Mouse (Mus musculus) left cerebral cortex, postnatal 36 days (tissue): Measurements from ENCODE around the gene Flywch1. TPM values are rescaled to one million over a fixed set of nuclear protein-coding genes. Genes with fewer than 3 reads are reported as not detected.

Experiments used
- DNase-seq, 2 experiments: peaks; one replicate each; pipeline ENCODE4 v3.0.0; 2021 to 2022; ENCODE audit warnings: low spot score in 2 of 2, mixed read lengths in 1 of 2
- intact Hi-C: fragments of 180-260 bp; cut with DNase I; formaldehyde crosslinking; loops from one replicate; pipeline ENCODE4 v1.15.1; 2025
- total RNA-seq, 2 experiments: library from RNA; stranded (reverse); gene quantifications; 2 replicates each; pipeline ENCODE4 v1.2.3; 2021

Gene Flywch1
- total RNA-seq, result 100 to 1,000 TPM; 354 to 411 TPM

DNA sequence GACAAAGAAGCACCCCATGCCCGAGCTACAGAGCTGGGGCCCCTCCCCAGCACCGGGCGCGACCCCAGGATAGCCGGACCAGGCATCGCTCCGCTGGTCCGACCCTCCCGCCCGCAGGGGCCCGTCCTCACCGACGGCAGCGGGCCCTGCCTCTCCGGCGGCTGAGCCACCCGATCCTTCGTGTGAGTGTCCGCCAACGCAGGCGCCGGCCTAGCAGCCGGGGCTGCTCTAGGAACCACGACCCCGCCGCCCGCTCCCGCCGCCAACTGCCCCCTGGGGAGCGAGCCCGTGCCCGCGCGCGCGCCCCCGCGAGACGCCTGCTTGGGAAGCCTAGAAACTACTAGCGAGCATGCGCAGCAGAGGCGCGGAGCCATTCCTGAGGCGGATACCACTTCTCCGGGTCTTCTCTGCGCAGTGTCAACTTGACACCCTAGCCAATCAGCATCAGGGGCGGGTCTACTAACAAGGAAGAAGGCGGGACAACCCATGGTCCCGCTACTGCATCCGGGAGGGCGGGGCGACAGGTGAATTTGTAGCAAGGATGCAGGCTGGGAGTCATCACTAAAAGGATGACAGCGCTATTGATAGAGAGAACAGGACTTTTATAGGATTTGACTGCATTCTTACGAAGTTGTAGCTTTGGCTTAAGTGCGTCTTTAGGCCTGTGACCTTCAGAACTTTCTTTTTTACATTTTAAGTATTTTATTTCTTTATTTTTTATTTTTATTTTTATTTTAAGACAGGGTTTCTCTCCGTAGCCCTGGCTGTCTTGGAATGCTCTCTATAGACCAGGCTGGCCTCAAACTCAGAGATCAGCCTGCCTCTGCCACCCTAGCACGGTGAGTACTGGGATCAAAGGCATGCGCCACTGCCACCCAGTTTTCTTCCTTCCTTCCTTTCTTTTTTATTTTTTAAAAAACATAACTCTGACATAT is at the start of gene Flywch1:
TSS of gene Flywch1 (minus strand) at position 319 of the 935 bp plus-strand sequence.
- peak; percentile 98 for DNase-seq
- intact Hi-C loops, result loop anchor here (1.0 kb wide), 2 partner anchors 15 to 33 kb away; partner anchors contain the start of gene Flywch2

DNA sequence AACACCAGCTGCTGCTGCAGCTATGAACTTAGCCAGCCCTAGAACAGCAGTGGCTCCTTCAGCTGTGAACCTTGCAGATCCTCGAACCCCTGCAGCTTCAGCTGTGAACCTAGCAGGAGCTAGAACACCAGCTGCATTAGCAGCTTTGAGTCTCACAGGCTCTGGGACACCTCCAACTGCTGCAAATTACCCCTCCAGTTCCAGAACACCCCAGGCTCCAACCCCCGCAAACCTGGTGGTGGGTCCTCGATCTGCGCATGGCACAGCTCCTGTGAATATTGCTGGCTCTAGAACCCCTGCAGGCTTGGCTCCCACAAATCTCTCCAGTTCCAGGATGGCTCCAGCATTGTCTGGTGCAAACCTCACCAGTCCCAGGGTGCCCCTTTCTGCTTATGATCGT is 49.3 kb upstream of the Flywch1 start:
- intact Hi-C loops, result no loop called here
- no peak for DNase-seq

DNA sequence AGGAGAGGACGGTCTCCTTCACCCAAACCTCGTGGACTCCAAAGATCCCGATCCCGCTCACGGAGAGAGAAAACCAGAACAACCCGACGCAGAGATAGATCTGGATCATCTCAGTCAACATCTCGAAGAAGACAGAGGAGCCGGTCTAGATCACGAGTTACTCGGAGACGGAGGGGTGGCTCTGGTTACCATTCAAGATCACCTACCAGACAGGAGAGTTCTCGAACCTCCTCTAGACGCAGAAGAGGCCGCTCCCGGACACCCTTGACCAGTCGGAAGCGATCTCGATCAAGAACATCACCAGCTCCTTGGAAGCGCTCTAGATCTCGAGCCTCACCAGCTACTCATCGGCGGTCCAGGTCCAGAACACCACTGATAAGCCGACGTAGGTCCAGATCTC is 47.8 kb upstream of the Flywch1 start:
- intact Hi-C loops, result no loop called here

DNA sequence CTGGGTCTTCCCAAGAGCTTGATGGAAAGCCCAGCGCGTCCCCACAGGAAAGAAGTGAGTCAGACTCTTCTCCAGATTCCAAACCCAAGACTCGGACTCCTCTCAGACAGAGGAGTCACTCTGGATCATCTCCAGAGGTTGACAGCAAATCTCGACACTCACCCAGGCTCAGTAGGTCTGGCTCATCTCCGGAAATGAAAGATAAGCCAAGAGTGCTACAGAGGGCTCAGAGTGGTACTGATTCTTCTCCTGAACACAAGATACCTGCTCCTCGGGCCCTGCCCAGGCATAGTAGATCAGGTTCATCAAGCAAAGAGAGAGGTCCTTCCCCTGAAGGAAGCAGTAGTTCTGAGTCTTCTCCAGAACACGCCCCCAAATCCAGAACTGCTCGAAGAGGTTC is 47.2 kb upstream of the Flywch1 start:
- intact Hi-C loops, result no loop called here
- no peak for DNase-seq

More for the DNA sequence above, 47.8 kb upstream of the Flywch1 start:
- no peak for DNase-seq

DNA sequence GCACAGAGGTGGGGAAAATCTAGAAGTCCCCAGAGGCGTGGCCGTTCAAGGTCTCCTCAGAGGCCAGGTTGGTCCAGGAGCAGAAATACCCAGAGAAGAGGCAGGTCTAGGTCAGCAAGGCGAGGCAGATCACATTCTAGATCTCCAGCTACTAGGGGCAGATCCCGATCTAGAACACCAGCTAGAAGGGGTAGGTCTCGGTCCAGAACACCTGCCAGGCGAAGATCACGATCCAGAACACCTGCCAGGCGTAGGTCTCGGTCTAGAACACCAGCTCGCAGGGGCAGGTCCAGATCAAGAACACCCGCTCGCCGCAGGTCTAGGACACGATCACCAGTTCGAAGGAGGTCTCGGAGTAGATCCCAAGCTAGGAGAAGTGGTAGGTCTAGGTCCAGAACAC is 44.2 kb upstream of the Flywch1 start:
- intact Hi-C loops, result no loop called here
- no peak for DNase-seq

DNA sequence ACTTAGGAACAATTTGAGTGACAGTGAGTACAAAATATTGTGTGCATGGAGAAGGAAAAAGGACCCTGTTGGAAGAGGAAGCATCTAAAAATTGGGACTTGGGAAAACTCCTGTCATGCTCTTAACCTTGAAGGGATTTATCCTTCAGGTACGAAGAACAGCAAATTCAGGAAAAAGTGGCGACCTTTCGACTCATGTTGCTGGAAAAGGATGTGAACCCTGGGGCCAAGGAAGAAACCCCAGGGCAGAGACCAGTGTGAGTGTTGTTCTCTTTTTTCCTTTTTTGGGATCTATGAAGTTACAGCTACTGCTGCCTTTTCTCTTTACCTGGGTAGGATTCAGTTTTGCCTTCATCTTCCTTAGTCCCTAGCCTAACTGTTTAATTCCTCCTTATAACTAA is 36.5 kb upstream of the Flywch1 start:
- intact Hi-C loops, result no loop called here
- DNase-seq, result no peak

DNA sequence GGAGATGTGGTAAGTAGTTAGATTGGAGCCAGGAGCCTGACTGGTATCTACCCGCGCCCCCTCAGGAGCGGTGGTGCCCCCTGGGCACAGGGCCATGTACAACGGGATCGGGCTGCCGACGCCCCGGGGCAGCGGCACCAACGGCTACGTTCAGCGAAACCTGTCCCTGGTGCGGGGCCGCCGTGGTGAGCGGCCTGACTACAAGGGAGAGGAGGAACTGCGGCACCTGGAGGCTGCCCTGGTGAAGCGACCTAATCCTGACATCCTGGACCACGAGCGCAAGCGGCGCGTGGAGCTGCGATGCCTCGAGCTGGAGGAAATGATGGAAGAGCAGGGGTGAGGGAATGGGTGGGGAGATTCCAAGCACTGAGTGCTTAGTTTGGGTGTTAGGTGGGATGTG is 35.5 kb upstream of the Flywch1 start:
- intact Hi-C loops, result no loop called here
- no peak for DNase-seq

DNA sequence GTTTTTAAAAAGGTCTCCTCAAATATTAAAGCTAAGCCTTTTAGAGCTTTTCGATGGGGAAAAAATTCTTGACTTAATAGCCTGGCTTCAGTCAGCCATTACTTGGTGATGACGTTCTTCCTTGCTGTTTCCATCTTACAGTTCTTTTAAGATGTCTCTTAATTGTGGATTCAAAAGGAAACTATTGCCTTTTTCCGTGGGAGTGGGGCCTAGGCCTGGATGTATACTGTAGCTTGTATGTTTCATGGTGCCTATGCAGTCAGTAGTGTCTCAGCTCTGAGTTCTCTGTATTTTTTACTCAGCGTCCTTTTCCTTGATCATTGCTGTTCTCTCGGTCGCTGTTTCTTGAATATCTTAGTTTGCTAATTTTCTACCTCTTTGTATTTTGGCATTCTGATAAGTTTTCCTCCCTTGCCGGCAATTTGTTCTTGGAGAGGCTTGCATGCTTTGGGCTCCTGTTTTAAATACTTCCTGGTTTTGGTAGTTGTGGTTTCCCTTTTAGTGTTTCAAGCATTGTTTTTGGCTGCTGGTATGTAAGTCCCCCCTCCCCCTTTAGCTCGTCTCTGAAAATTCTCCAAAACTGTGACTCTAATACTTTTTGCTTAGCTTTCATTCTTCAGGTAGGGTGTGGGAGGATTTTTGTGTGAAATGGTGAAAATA is 33.2 kb upstream of the Flywch1 start:
- DNase-seq, result no peak
- intact Hi-C loops, result loop anchor here (1.0 kb wide), 1 partner anchor 33 kb away; the partner anchor contains the start of gene Flywch1

DNA sequence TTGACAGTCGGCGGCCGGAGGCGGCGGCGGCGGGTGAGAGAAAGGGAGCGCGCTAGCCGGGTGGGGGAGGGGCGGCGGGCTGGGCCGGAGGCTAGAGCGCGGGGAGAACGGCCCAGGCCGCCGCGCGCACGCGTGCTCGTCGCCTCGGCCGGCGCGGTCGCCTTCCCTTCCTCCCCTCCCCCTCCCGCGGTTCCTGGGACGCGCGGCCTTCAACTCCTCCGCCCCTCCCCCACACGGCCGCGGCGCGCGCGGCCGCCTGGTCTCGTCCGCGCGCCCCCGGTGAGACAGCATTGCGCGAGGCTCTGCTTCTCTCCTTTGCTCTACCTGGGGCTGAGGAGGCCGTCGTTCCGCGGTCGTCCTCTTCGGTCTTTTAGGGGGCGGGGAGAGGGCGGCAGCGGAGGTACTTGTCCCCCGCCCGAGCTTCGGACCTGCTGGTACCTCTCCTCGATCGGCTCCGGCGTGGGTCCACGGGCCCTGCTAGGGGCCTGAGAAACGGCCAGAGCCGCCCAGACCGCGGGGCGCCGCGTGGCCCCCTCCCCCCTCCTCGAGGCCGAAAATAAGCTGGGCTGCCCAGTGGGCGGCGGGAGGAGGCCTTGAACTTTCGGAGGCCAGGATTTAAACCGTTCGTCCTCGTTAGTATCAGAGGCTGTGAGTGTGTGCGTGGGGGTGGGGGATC is 32.1 kb upstream of the Flywch1 start:
- DNase-seq, result peak in 1 of 2 experiments; percentile 65
- intact Hi-C loops, result loop anchor here (1.0 to 2.0 kb wide), 2 partner anchors 25 to 32 kb away; partner anchors contain the start of genes Elob and Flywch1

DNA sequence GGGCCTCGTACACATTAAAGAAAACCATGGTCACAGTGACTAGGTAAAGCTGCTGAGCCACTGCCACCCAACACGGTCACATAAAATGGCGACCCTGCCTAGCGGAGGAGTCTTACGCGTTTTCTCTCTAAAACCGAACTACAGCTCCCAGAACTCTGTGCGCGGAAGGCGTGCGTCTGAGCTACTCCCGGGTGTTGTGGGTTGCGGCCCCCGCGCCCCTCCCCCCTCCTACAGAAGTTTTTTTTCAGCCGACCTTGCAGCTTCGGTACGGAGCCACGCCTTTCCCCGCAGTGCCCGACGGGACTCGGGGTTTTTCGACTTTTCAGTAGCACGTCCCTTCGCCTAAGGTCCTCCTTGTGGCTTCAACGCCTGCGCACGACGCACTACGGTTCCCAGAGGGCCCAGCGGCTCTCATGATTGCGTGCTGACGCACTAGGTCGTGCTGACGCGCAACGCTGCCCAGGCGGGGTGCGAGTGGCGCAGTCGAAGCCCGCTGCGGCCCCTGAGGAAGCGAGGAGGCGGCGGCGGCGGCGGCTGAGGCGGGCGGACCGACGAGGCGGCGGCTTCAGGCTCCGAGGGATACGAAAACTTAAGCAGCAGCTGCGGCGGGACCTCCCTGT is 31.5 kb upstream of the Flywch1 start:
- intact Hi-C loops, result loop anchor here (1.0 to 2.0 kb wide), 2 partner anchors 13 to 26 kb away; partner anchors contain the start of genes Elob and Srrm2
- peak; percentile 99 for DNase-seq

DNA sequence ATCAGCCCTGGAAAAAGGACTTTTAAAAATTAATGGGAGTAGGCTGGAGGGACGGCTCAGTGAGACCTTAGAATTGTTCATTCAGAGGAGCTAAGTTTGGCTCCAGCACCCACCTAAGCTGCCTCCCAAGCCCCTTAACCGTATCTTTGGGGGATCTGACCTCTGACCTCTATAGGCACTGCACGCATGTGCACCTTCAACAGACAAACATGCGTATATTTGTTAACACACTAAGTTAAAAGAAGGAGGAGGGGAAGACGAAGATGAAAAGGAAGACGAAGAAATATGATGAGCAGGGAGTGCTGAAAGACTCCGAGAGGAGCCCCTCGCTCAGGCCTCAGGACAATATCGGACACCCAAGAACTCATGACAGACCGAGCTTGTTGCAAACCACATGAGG is 30.2 kb upstream of the Flywch1 start:
- no peak for DNase-seq
- intact Hi-C loops, result loop anchor here (1.0 to 2.0 kb wide), 2 partner anchors 11 to 27 kb away; partner anchors contain the start of genes Elob and Srrm2

DNA sequence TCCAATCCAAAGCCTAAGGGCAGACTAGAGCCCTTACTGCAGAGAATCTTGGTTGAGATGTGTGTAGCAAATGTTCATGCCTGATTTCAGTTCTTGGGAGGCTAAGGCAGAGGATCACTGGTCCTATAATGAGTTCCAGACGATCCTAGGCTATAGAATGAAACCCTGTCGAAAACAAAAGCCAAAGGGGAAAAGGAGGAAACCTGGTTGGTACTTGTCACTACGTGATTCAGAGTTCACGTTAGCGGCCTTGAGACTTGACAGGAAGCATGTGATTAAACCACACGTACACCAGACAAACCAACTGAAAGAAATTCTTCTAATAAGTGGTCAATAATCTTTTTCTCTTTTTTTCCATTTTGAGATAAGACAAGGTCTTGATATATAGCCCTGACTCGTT is 25.9 kb upstream of the Flywch1 start:
- DNase-seq, result no peak
- intact Hi-C loops, result no loop called here

DNA sequence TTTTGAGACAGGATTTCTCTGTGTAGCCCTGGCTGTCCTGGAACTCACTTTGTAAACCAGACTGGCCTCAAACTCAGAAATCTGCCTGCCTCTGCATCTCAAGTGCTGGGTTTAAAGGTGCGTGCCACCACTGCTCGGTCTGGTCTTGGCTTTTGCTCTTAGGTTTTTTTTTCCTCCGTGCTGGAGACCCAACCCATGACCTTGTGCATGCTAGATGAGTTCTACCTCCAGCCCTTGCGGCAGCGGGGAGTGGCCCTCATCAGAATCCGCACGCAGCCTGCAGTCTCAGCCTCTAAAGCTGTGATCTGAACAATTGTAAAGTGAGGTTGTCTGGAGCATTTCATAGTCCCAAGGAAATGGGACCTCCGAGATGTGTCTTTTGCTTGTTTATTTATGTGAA is 23.9 kb upstream of the Flywch1 start:
- intact Hi-C loops, result no loop called here

DNA sequence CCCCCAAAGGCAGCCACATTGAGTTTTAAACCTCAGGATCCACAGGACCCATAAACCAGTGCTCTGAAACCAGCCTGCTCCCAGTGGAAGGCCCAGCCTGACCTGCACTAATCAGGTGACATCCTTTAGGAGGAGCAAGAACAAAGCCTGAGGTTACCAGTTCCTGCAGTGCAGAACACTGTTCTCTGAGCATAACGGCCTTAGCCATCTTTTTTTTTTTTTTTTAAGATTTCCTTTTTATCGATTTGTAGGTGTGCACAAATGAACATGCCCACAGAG is 19.6 kb upstream of the Flywch1 start:
- no peak for DNase-seq
- intact Hi-C loops, result no loop called here

More for the DNA sequence above, 23.9 kb upstream of the Flywch1 start:
- no peak for DNase-seq

DNA sequence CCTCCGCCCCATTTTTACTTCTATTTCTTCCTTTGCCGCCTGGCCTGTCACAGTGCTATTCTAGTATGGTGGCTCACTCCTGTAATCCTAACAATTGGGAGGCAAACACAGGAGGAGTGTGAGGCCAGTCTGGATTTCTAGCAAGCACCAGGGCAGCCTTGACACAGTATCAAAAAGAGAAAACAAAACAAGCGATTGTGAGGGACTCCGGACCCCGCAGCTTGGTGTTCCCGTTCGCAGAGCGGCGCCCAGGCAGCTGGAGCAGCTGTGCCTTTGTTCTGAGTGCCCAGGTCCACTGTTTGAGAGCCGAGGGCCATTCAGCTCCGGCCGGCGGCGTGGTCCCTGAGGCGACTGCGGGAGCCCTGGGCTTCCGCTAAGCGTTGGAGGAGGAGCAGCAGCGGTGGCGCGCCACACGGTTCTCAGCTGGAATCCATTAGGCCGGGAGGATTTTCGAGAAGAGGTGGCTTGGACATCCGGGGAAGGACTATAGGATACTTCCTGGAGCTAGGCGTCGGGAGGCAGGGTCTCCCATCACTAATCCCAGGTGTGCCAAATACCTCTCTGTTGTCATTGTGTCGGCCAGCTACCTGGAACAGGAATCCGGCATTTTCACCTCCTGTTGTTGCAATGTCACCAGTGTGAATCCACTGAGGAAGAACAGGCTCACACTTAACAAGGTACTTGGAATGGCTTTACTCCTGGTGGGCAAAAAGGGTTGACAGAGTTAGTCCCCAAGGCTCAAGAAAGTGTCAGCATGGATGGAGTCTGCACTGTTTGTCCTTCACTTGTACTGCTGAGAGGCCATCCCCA is 19.1 kb upstream of the Flywch1 start, which contains the start of gene Srrm2:
TSS of gene Srrm2 (plus strand) at position 264 of the 810 bp plus-strand sequence.
- DNase-seq, result peak; percentile 60 to 65
- intact Hi-C loops, result loop anchor here (1.0 kb wide), 1 partner anchor 12 kb away; no protein-coding TSS in a partner anchor

DNA sequence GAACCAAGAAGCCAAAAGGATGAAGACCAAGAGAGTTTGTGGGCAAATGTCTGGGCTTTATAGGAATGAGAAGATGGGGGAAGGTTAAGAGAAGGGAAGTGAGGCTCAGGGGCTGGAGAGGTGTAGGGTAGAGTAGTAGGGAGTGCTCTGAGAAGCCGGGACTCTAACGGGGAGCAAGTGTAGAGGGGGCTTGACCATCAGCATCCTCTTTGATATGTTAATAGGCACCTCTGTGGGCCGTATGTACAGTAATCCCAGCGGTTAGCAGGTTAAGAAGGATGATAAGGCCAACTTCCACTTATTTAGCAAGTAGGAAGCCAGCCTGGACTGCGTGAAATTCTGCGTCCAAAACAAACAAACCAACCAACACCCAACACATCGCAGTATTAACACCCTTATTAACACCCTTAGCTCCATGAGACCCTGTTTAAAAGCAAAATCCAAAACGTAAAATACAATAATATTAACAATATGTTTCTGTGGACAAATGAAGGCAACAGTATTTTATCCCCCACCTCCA is 18.4 kb upstream of the Flywch1 start:
- DNase-seq, result no peak
- intact Hi-C loops, result loop anchor here (1.0 kb wide), 1 partner anchor 12 kb away; no protein-coding TSS in a partner anchor

DNA sequence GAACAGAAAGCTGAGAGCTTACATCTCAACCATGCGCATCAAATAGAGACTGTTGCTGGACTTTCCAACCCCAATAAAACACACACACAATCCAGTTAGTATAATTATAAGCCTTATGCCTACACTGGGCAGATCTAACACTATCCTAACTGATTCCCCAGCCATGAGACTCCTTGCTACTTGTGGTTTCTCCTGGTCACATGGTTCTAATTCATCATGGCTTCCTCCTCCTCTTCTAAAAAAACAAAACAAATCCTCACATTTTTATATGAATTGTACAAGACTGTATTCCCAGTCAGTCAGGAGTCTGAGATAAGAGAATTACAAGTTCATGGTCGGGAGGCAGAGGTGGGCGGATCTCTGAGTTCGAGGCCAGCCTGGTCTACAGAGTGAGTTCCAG is 17.6 kb upstream of the Flywch1 start:
- no peak for DNase-seq
- intact Hi-C loops, result no loop called here

DNA sequence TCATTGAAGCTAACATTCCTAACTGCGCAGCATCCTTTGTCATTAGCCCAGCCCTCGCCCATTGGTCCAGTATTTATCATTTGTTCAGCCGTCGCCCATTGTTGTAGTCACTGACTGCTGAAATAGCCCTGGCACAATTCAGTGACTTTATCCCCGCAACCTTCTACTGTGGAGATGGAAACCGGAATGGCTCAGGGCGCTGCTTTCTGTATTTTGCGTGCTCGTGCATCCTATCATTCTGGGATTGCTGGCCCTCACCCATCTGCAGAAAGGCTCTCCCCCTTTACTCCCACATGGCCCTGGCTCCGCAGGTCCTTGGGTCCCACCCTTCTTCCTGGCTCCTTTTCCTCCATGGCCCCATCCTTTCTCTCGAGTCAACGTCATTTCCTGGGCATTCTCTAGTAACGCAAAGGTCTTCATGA is 15.1 kb upstream of the Flywch1 start:
- peak in 1 of 2 experiments; percentile 42 for DNase-seq
- intact Hi-C loops, result loop anchor here (1.0 kb wide), 1 partner anchor 15 kb away; the partner anchor contains the start of gene Flywch1
